Mouse (Mus musculus) ES-E14 (cell line): ENCODE measurements around the gene Dab2ip. TPM values are rescaled to one million over a fixed set of nuclear protein-coding genes. Genes with fewer than 3 reads are reported as not detected.

Experiments
- DNase-seq: peaks from one replicate; pipeline ENCODE4 v3.0.0-alpha.2; 2013; ENCODE audit warnings: low read depth, low spot score
- H3K27ac ChIP-seq: 2 replicates; pipeline ENCODE4 v1.5.1; 2012; ENCODE audit warnings: low read depth, mild to moderate bottlenecking, low read length, moderate library complexity, mixed read lengths; ENCODE audit not compliant: poor library complexity, insufficient read depth, severe bottlenecking
- H3K36me3 ChIP-seq: 2 replicates; pipeline ENCODE4 v1.6.1; 2012; ENCODE audit warnings: mild to moderate bottlenecking, low read length, moderate library complexity, mixed read lengths; ENCODE audit not compliant: control insufficient read depth, poor library complexity, insufficient read depth, severe bottlenecking
- H3K4me1 ChIP-seq, 2 experiments: fragments of 150-350 bp in 1 of 2; sonication (generic) in 1 of 2; 2 replicates each; pipeline ENCODE4 v1.6.1; 2012; ENCODE audit warnings: low read length in 2 of 2, mild to moderate bottlenecking in 1 of 2, mixed read lengths in 1 of 2; ENCODE audit not compliant: control insufficient read depth in 2 of 2, insufficient read depth in 2 of 2, poor library complexity in 1 of 2
- H3K4me3 ChIP-seq, 2 experiments: fragments of 150-350 bp in 1 of 2; sonication (generic) in 1 of 2; 2 replicates each; pipeline ENCODE4 v1.5.1; 2012; ENCODE audit warnings: low read length in 2 of 2, low read depth in 1 of 2, mild to moderate bottlenecking in 1 of 2, mixed read lengths in 1 of 2; ENCODE audit not compliant: insufficient read depth in 1 of 2, poor library complexity in 1 of 2, severe bottlenecking in 1 of 2
- H3K9ac ChIP-seq: 2 replicates; pipeline ENCODE4 v1.6.1; 2012; ENCODE audit warnings: low read depth, mild to moderate bottlenecking, low read length, mixed read lengths; ENCODE audit not compliant: poor library complexity, insufficient read depth, severe bottlenecking
- H3K9me3 ChIP-seq: fragments of 150-350 bp; sonication (generic); 2 replicates; pipeline ENCODE4 v1.6.1; 2012; ENCODE audit warnings: low read depth, mild to moderate bottlenecking, low read length; ENCODE audit not compliant: control insufficient read depth, insufficient read depth
- CHD2 ChIP-seq: IDR thresholded peaks from 2 replicates; pipeline ENCODE4 v1.6.1; 2014; ENCODE audit warnings: mild to moderate bottlenecking, low read depth, low read length, inconsistent platforms
- HCFC1 ChIP-seq: IDR thresholded peaks from 2 replicates; pipeline ENCODE4 v1.6.1; 2012; ENCODE audit warnings: low read length, inconsistent platforms, borderline replicate concordance; ENCODE audit not compliant: insufficient read depth
- MAFK ChIP-seq: IDR thresholded peaks from 2 replicates; pipeline ENCODE4 v1.6.1; 2014; ENCODE audit warnings: mild to moderate bottlenecking, low read depth, low read length, inconsistent platforms; ENCODE audit not compliant: insufficient read depth
- ZC3H11A ChIP-seq: IDR thresholded peaks from 2 replicates; pipeline ENCODE4 v1.6.1; 2012; ENCODE audit warnings: low read depth, mild to moderate bottlenecking, inconsistent platforms, low read length, borderline replicate concordance
- ZNF384 ChIP-seq: IDR thresholded peaks from 2 replicates; pipeline ENCODE4 v1.6.1; 2012; ENCODE audit warnings: low read depth, low read length, inconsistent platforms
- in situ Hi-C, 2 experiments: fragments of 600-800 bp; cut with MboI; formaldehyde crosslinking; loops; one replicate each; pipeline ENCODE4 v1.15.1; 2025; ENCODE audit warnings: low sequenced_read_pairs in 2 of 2, inconsistent platforms in 1 of 2; ENCODE audit not compliant: unreplicated experiment in 2 of 2
- total RNA-seq: library from RNA; depleted of rRNA; stranded (reverse); fragments of 300-350 nt; gene quantifications from 2 replicates; pipeline ENCODE4 v1.2.3, GENCODE M21; 2012

Dab2ip gene
- total RNA-seq, 1 experiment: 46.9 TPM

DNA sequence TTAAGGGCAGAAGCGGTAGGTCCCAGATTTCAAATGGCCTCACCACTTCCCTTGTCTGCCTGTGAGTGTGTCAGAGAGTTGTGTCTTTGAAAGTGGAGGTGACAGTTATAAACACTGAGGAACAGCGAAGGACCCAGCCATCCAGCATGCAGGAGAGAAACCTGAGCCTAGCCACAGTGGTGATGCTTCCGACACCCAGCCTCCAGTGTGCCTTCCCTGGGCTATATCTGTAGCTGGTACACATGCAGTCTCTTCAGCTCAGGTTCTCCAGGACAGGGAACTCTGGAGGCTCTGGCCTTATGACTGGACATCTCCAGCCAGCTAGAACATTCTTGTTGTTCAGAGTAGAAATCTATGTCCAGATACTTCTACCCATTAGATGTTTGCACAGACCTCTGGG lies 25.9 kb downstream of the Dab2ip start:
- Histone ChIP-seq H3K9me3 (no peaks in the 10 kb centered on the region), H3K9ac (no peak overlapping the region), H3K4me1 (peaks cover 0 to 4% of the 10 kb centered on the region in 2 experiments; a peak in 1 of 4 replicates), H3K36me3 (no peaks in the 10 kb centered on the region), H3K4me3 (no peak overlapping the region), H3K27ac (no peak overlapping the region)
- no peak for DNase-seq
- in situ Hi-C loops: no loop called here
- TF ChIP-seq HCFC1 (no peak), ZC3H11A (no peak), ZNF384 (no peak), MAFK (no peak), CHD2 (no peak)

DNA sequence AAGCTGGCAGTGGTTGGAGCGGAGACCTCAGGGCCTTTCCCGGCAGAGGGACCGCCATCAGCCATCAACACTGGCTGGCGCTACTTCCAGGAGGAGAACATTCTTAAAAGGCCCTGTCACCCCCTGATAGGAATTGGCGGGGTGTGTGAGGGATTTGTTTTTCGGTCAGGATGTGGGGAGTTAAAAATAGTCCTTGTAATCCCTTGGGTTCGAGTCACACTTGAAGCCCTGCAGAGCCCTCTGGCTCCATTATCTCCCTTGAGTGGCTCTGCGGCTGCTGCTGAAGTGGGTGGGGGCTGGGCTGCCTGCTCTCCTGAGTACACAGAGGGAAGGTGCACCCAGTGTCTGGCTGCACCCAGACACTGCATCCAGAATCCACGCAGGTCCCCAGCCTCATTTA lies 30.3 kb downstream of the Dab2ip start:
- no peak overlapping the region for H3K4me3 ChIP-seq
- H3K36me3 ChIP-seq: no peaks in the 10 kb centered on the region
- no peaks in the 10 kb centered on the region for H3K9me3 ChIP-seq
- H3K9ac ChIP-seq: no peak overlapping the region
- DNase-seq: no peak
- peaks cover 0 to 2% of the 10 kb centered on the region in 2 experiments; a peak in 1 of 4 replicates for H3K4me1 ChIP-seq
- in situ Hi-C loops: no loop called here
- TF ChIP-seq CHD2 (no peak), HCFC1 (no peak), ZNF384 (no peak), MAFK (no peak), ZC3H11A (no peak)
- H3K27ac ChIP-seq: no peak overlapping the region

DNA sequence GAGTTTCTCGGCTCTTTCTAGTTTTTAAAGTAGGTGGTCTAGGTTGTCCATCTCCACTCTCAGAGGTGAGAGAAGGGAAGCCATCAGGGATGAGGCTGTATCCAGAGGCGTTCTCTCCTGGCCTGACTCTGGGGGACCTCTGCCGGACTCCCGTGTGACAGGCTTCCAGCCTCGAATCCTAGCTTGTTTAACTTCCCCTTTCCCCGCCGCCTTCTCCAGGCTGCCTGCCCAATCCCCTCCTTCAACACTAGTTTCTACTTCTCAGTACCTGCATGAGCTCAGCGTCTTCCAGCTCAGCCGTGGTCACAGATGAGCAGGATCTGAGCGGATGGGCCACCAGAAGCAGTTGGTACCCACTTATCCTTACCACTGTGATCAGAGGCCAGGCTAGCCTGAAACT lies 31.3 kb downstream of the Dab2ip start:
- H3K9me3 ChIP-seq: no peaks in the 10 kb centered on the region
- no peak for DNase-seq
- peaks cover 0 to 2% of the 10 kb centered on the region in 2 experiments; a peak in 1 of 4 replicates for H3K4me1 ChIP-seq
- H3K27ac ChIP-seq: no peak overlapping the region
- H3K9ac ChIP-seq: no peak overlapping the region
- H3K4me3 ChIP-seq: no peak overlapping the region
- in situ Hi-C loops: no loop called here
- H3K36me3 ChIP-seq: no peaks in the 10 kb centered on the region
- TF ChIP-seq HCFC1 (no peak), ZNF384 (no peak), ZC3H11A (no peak), MAFK (no peak), CHD2 (no peak)

DNA sequence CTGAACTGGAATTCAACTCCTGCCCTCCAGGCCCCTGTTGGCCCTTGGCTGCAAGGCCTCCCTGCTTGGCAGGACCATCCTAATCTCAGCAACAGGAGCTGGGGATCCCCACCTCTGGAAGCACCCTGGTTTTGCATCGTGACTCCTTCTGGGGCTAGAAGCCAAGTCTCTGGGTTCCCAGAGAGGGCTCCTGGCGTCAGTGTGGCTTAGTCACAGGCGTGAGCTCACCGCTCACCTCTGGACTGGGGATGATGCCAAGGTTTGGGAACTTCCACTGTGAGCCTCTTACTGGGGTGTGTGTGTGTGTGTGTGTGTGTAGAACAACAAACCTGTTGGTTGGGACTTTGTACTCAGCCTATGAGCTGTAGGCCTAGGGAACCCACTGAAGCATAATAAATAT lies 31.7 kb downstream of the Dab2ip start:
- in situ Hi-C loops: no loop called here
- Histone ChIP-seq H3K9me3 (no peaks in the 10 kb centered on the region), H3K27ac (no peak overlapping the region), H3K9ac (no peak overlapping the region), H3K36me3 (no peaks in the 10 kb centered on the region), H3K4me1 (peaks cover 0 to 1% of the 10 kb centered on the region in 2 experiments; a peak in 1 of 4 replicates), H3K4me3 (no peak overlapping the region)
- no peak for DNase-seq
- TF ChIP-seq ZC3H11A (no peak), CHD2 (no peak), ZNF384 (no peak), MAFK (no peak)
